Mouse (Mus musculus) hindbrain, embryonic 13.5 days (tissue): Measurements from ENCODE around the gene Pvalb. TPM values are rescaled to one million over a fixed set of nuclear protein-coding genes. Genes with fewer than 3 reads are reported as not detected.
A peak's percentile ranks its signal among the peaks of the same experiment; 100 is the strongest.

Experiments used
- ATAC-seq: fragments of 200-750 bp; cut with Nextera tagmentation; 2 replicates; pipeline ENCODE4 v1.8.0; 2017; ENCODE audit warnings: moderate TSS enrichment; ENCODE audit not compliant: low FRiP score
- H3K27ac ChIP-seq: fragments of 300-500 bp; sonication (generic); 2 replicates; pipeline ENCODE4 v1.5.1; 2015; ENCODE audit warnings: inconsistent platforms, mild to moderate bottlenecking, moderate library complexity
- H3K27me3 ChIP-seq: fragments of 300-500 bp; sonication (generic); 2 replicates; pipeline ENCODE4 v1.6.1; 2015; ENCODE audit warnings: mild to moderate bottlenecking, inconsistent platforms
- H3K36me3 ChIP-seq: fragments of 300-500 bp; sonication (generic); 2 replicates; pipeline ENCODE4 v1.6.1; 2015; ENCODE audit warnings: mild to moderate bottlenecking, inconsistent platforms
- H3K4me1 ChIP-seq: fragments of 300-500 bp; sonication (generic); replicated peaks from 2 replicates; pipeline ENCODE4 v1.6.1; 2015; ENCODE audit warnings: inconsistent platforms
- H3K4me2 ChIP-seq: fragments of 300-500 bp; sonication (generic); 2 replicates; pipeline ENCODE4 v1.6.1; 2015; ENCODE audit warnings: inconsistent platforms, mild to moderate bottlenecking, moderate library complexity
- H3K4me3 ChIP-seq: fragments of 300-500 bp; sonication (generic); 2 replicates; pipeline ENCODE4 v1.5.1; 2015; ENCODE audit warnings: mild to moderate bottlenecking, inconsistent platforms
- H3K9ac ChIP-seq: fragments of 300-500 bp; sonication (generic); 2 replicates; pipeline ENCODE4 v1.6.1; 2015; ENCODE audit warnings: mild to moderate bottlenecking, inconsistent platforms
- H3K9me3 ChIP-seq: fragments of 300-500 bp; sonication (generic); 2 replicates; pipeline ENCODE4 v1.6.1; 2016; ENCODE audit warnings: inconsistent platforms
- WGBS: fragments of 180-500 bp; shearing (Covaris S2); methylation state at CpG from one replicate; pipeline ENCODE4 v1.1.7; 2015; 5-methylcytosine and 5-hydroxymethylcytosine counted together
- polyA plus RNA-seq: library from polyadenylated mRNA; unstranded; fragments of >200 nt; fragmentation: Nextera tagmentation; extraction: Ambion mirVana; gene quantifications from 2 replicates; pipeline ENCODE4 v1.2.1, GENCODE M21; 2015

Gene Pvalb
- 6.7 and 13.6 TPM in 2 replicates for polyA plus RNA-seq

GRCm38 (mm10) chr15:78206312-78206711, at the start of gene Pvalb:
Pvalb (minus strand) TSS chr15:78206400.
- Histone ChIP-seq H3K27me3 (peaks cover 58% of the 10 kb centered on the region), H3K4me3 (no peak within 1 kb of the TSS), H3K9ac (no peak within 1 kb of the TSS), H3K4me1 (peaks cover 22% of the 10 kb centered on the region), H3K27ac (no peak within 1 kb of the TSS), H3K36me3 (no peaks in the 10 kb centered on the region), H3K4me2 (no peak within 1 kb of the TSS), H3K9me3 (no peaks in the 10 kb centered on the region)
- ATAC-seq: no peak
- WGBS: 94% methylated on average over 7 of the region's 7 CpGs

DNA sequence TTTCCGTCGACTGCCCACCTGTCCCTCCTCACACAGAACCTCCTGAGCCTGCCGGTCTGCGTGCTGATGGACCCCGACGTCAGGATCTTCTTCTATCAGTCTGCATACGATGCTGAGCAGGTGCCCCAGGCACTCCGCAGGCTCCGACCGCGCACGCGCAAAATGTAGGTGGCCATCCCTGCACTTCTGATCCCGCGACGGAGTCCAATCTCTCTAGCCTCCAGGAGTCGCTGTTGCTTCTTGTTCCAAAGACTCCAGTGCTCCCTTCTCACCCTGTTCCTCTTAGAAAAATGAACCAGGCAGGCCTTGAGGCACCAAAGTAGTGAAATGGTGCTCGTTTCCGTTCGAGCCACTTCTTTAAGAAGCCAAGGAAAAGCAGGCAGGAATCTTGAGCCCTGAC, 48.6 kb upstream of the Pvalb start:
- H3K4me3 ChIP-seq: no peak overlapping the region
- H3K36me3 ChIP-seq: no peaks in the 10 kb centered on the region
- H3K4me1 ChIP-seq: no peaks in the 10 kb centered on the region
- 27% methylated on average over 20 of the region's 20 CpGs for WGBS
- H3K9ac ChIP-seq: no peak overlapping the region
- no peaks in the 10 kb centered on the region for H3K9me3 ChIP-seq
- 0 out of 2 replicates have a peak overlapping the region, but pooled peaks have one; percentile 27 for H3K4me2 ChIP-seq
- H3K27me3 ChIP-seq: peaks cover 22% of the 10 kb centered on the region
- ATAC-seq: no peak
- no peak overlapping the region for H3K27ac ChIP-seq

- Histone ChIP-seq H3K27ac (no peak overlapping the region), H3K36me3 (no peaks in the 10 kb centered on the region), H3K4me2 (no peak overlapping the region), H3K4me3 (no peak overlapping the region), H3K9ac (no peak overlapping the region), H3K4me1 (no peaks in the 10 kb centered on the region), H3K27me3 (peaks cover 10% of the 10 kb centered on the region; the same call in 1 of the 2 replicates), H3K9me3 (no peaks in the 10 kb centered on the region)
- no peak for ATAC-seq
- 78% methylated on average over 3 of the region's 3 CpGs for WGBS
These were observed 42.2 kb upstream of the Pvalb start for GRCm38 (mm10) chr15:78248410-78248809.

DNA sequence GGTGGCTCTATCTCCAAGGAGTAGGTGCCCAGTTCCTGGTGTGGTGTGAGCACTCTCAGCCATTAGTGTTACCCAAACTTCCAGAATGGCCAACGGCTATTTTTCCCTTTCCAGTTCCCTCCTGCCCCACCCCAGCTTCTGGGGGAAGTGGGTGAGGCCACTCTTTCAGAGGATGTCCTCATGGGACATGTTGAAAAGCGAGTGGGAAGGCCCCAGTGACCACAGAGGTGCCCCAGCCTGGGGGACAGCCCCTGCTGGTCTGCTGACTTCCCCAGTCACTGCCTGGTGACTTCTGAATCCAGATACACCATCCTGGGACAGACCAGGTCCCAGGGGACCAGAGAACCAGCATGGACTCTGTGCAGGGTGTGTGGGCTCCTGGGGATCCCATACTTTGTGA, 41.5 kb upstream of the Pvalb start:
- peaks cover 9% of the 10 kb centered on the region; the same call in 1 of the 2 replicates for H3K27me3 ChIP-seq
- no peak overlapping the region for H3K4me2 ChIP-seq
- no peak overlapping the region for H3K27ac ChIP-seq
- H3K36me3 ChIP-seq: no peaks in the 10 kb centered on the region
- no peaks in the 10 kb centered on the region for H3K4me1 ChIP-seq
- WGBS: 58% methylated on average over 2 of the region's 2 CpGs
- no peaks in the 10 kb centered on the region for H3K9me3 ChIP-seq
- H3K9ac ChIP-seq: no peak overlapping the region
- H3K4me3 ChIP-seq: no peak overlapping the region
- no peak for ATAC-seq

- H3K4me3 ChIP-seq: no peak overlapping the region
- H3K27me3 ChIP-seq: peaks cover 9% of the 10 kb centered on the region; the same call in 1 of the 2 replicates
- no peaks in the 10 kb centered on the region for H3K36me3 ChIP-seq
- no peak overlapping the region for H3K4me2 ChIP-seq
- ATAC-seq: no peak
- no peak overlapping the region for H3K27ac ChIP-seq
- 83% methylated on average over 18 of the region's 18 CpGs for WGBS
- H3K4me1 ChIP-seq: no peaks in the 10 kb centered on the region
- no peak overlapping the region for H3K9ac ChIP-seq
- no peaks in the 10 kb centered on the region for H3K9me3 ChIP-seq
These were observed 40.2 kb upstream of the Pvalb start for GRCm38 (mm10) chr15:78246143-78247116.

DNA sequence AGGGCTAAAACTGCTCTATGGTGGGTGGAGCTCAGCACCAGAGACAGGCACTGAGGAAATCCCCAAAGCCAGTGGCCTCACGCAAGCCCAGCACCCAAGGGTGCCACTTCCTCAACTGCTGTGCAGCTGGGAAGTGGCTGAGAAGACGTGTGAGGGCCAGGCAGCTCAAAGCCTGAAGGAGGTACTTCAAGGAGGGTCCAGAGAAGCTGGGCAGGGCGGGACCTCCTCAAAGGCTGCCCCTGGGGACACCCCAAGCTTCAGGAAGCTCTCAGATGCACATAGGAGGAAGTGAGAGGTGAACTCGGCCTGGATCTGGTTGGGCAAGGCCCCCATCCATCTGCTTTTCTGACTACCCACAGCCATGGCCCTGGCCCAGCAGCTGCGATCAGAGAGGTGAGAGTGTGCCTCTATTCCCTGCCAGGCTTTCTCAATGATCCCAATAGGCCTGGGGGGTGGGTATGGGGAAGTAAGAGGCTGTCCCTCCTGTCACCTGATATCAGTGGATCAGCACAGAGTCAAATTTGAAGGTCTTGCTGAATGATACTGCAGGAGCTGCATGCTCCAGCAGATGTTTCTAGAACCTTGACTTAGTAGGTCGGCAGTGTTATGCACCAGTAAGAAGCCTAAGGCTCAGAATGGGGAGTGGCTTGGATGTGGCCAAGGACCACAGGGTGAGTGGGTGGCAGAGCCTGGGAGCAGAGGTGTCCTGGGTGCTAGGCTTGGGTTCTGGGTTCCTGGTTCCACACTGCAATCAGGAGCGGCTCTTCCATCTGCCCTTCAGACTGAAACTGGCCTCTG, 38.7 kb upstream of the Pvalb start, which contains the start of gene Ncf4:
Ncf4 (plus strand) TSS at position 107 of the 798 bp plus-strand sequence.
- Histone ChIP-seq H3K4me2 (no peak within 1 kb of the TSS), H3K9me3 (no peaks in the 10 kb centered on the region), H3K4me1 (no peaks in the 10 kb centered on the region), H3K4me3 (no peak within 1 kb of the TSS), H3K27me3 (peaks cover 11% of the 10 kb centered on the region; the same call in 1 of the 2 replicates), H3K27ac (no peak within 1 kb of the TSS), H3K36me3 (no peaks in the 10 kb centered on the region), H3K9ac (no peak within 1 kb of the TSS)
- ATAC-seq: no peak
- WGBS: 75% methylated on average over 7 of the region's 7 CpGs

GRCm38 (mm10) chr15:78243774-78244173, 37.6 kb upstream of the Pvalb start:
- no peak overlapping the region for H3K4me3 ChIP-seq
- H3K27ac ChIP-seq: no peak overlapping the region
- no peaks in the 10 kb centered on the region for H3K36me3 ChIP-seq
- ATAC-seq: no peak
- no peaks in the 10 kb centered on the region for H3K9me3 ChIP-seq
- no peaks in the 10 kb centered on the region for H3K4me1 ChIP-seq
- no peak overlapping the region for H3K9ac ChIP-seq
- no peak overlapping the region for H3K4me2 ChIP-seq
- 76% methylated on average over 6 of the region's 6 CpGs for WGBS
- H3K27me3 ChIP-seq: peaks cover 15% of the 10 kb centered on the region; the same call in 1 of the 2 replicates

- no peak overlapping the region for H3K4me2 ChIP-seq
- no peak overlapping the region for H3K4me3 ChIP-seq
- no peak for ATAC-seq
- H3K27me3 ChIP-seq: peaks cover 16% of the 10 kb centered on the region
- no peaks in the 10 kb centered on the region for H3K9me3 ChIP-seq
- H3K36me3 ChIP-seq: no peaks in the 10 kb centered on the region
- WGBS: 84% methylated on average over 8 of the region's 8 CpGs
- no peak overlapping the region for H3K27ac ChIP-seq
- no peak overlapping the region for H3K9ac ChIP-seq
- no peaks in the 10 kb centered on the region for H3K4me1 ChIP-seq
These were observed 36.9 kb upstream of the Pvalb start for GRCm38 (mm10) chr15:78243061-78243460.

GRCm38 (mm10) chr15:78241335-78241734, 35.1 kb upstream of the Pvalb start:
- WGBS: 53% methylated on average over 11 of the region's 11 CpGs
- peaks cover 19% of the 10 kb centered on the region for H3K27me3 ChIP-seq
- H3K27ac ChIP-seq: no peak overlapping the region
- no peak overlapping the region for H3K4me2 ChIP-seq
- H3K9me3 ChIP-seq: no peaks in the 10 kb centered on the region
- no peak overlapping the region for H3K9ac ChIP-seq
- no peak overlapping the region for H3K4me3 ChIP-seq
- no peaks in the 10 kb centered on the region for H3K4me1 ChIP-seq
- H3K36me3 ChIP-seq: no peaks in the 10 kb centered on the region
- ATAC-seq: no peak

DNA sequence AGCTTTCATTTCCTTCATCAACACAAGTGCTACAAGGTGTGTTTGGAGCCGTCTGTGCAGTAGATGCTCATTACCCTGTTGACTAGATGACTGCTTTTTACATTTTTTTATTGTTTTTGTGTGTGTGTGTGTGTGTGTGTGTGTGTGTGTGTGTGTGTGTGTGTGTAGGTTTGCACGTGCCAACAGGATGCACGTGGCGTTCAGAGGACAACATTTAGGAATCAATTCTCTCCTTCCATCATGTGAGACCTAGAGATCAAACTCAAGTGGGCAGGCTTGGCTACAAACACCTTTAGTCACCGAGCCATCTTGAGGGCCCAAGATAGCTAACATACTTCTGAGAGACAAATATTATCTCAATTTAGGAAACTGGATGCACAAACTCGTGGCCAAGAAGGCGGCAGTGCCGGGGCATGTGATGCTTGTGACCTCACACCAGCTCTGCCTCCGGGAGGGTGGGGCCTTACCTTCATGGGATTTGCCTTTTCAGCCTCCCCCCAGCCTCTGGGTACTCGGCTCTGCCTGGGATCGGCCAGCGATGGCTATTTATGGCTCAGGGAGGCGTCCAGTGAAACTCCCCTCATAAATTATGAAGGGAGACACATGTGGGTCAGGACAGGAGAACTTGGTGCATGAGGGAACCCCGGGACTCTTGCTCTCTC, 33.9 kb upstream of the Pvalb start:
- Histone ChIP-seq H3K4me1 (no peaks in the 10 kb centered on the region), H3K9me3 (no peaks in the 10 kb centered on the region), H3K4me3 (no peak overlapping the region), H3K27ac (no peak overlapping the region), H3K36me3 (no peaks in the 10 kb centered on the region), H3K9ac (no peak overlapping the region), H3K27me3 (peaks cover 15% of the 10 kb centered on the region), H3K4me2 (no peak overlapping the region)
- WGBS: 79% methylated on average over 14 of the region's 14 CpGs
- no peak for ATAC-seq

GRCm38 (mm10) chr15:78239453-78239852, 33.3 kb upstream of the Pvalb start:
- ATAC-seq: no peak
- no peaks in the 10 kb centered on the region for H3K9me3 ChIP-seq
- no peak overlapping the region for H3K4me2 ChIP-seq
- WGBS: 28% methylated on average over 10 of the region's 10 CpGs
- no peak overlapping the region for H3K27ac ChIP-seq
- H3K4me3 ChIP-seq: no peak overlapping the region
- no peaks in the 10 kb centered on the region for H3K4me1 ChIP-seq
- no peaks in the 10 kb centered on the region for H3K36me3 ChIP-seq
- peaks cover 20% of the 10 kb centered on the region for H3K27me3 ChIP-seq
- no peak overlapping the region for H3K9ac ChIP-seq
